Mouse (Mus musculus) brown adipose tissue, adult 24 weeks (tissue): ENCODE data around the gene Mink1. TPM values are rescaled to one million over a fixed set of nuclear protein-coding genes. Genes with fewer than 3 reads are reported as not detected.

Source experiments
- H3K27ac ChIP-seq: fragments of 200-500 bp; replicated peaks from 2 replicates; pipeline ENCODE4 v1.5.1; 2012; ENCODE audit warnings: low read depth, mild to moderate bottlenecking, low read length
- H3K4me1 ChIP-seq: fragments of 200-500 bp; 2 replicates; pipeline ENCODE4 v1.6.1; 2012; ENCODE audit warnings: low read length, mixed read lengths; ENCODE audit not compliant: control insufficient read depth, insufficient read depth, insufficient read length
- H3K4me3 ChIP-seq: fragments of 200-500 bp; 2 replicates; pipeline ENCODE4 v1.5.1; 2012; ENCODE audit warnings: low read depth, mild to moderate bottlenecking, low read length, moderate library complexity; ENCODE audit not compliant: insufficient read depth
- polyA plus RNA-seq: library from polyadenylated mRNA; stranded (reverse); fragments of >200 nt; gene quantifications from 2 replicates; pipeline ENCODE4 v1.2.4, GENCODE M21; 2012; ENCODE audit not compliant: missing spikeins, insufficient read depth, insufficient read length

Mink1 gene
- polyA plus RNA-seq, 1 experiment, result 18.5 TPM

DNA sequence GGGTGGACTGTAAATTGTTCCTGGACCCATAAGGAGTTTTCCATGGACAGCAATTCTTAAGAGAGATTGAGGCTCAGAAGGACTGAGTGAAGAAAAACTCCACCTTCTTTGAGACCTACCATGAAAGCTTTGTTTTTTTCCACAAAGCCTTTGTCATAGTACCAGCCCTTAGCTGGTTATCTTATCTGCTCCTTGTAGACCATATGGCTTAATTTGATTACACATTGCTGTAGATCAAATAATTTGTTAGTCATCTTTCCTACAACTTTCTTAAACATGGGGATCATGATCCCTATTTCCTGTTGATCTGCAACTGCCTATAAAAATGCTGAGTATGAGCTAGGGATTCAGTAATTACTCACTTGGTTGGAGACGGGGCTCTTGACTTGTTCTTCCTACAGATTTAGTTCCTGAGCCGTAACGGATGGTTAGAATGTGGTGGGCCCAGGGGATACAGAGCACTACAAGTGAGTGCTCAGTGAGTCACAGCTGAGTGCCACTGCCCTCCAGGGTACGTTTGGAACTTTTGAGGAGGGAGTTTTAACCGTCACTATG lies 9.7 kb downstream of the Mink1 start:
- Histone ChIP-seq H3K27ac (no peak overlapping the region), H3K4me1 (peaks cover 3% of the 10 kb centered on the region), H3K4me3 (no peak overlapping the region)

DNA sequence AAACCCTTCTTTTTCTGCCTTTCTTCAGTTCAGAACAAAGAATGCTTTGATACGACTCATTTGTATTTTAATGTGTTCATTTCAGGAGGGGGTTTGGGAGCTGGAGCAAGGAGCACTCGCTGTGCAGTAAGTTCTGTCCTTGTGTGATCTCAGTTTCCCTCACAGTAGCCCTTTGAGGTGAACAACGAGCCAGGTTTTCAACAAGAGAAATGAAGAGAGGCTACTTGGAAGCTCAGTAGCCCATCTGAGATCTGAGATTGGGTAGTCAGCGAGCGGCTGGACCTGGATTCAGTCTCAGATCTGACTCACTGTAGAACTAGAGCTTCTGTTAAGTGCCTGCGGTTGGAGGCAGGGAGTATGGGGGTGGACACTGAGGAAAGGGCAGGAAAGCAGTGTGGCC lies 11.2 kb downstream of the Mink1 start:
- Histone ChIP-seq H3K4me1 (peaks cover 10% of the 10 kb centered on the region), H3K4me3 (no peak overlapping the region), H3K27ac (no peak overlapping the region)

DNA sequence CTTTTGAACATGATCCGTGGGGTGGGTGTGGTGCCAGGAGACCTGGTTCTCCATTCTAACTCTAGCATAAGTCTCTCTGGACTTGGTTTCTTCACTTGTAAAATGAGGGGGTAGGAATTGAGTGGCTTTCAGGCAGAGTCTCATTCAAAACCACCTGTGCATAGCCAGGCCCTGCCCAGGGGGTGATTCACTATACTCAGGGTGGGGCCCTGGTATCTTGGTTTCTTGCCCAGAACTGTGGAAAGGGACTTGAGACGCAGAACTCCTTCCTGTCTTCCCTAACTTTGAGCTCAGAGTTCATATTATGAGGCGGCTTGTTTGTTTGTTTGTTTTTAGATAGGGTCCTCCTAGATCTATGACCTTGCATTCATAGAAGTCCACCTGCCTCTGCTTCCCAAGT lies 14.5 kb downstream of the Mink1 start:
- Histone ChIP-seq H3K4me3 (no peak overlapping the region), H3K4me1 (peaks cover 22% of the 10 kb centered on the region), H3K27ac (no peak overlapping the region)

DNA sequence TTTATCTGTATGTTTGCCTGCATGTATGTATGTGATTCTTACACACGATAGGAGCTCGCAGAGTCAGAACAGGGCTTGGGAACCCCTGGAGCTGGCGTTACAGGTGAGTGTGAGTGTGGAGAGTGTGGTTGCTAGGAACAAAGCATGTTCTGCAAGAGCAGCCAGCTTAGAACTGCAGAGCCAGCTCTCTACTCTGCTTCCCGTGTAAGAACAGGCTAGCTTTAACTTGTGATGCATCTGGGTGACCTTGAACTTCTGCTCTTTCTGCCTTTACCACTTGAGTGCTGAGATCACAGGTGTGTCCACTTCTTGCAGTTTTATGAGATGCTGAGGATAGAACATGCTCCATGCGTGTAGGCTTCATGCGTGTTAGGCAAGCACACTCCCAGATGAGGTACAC lies 16.3 kb downstream of the Mink1 start:
- Histone ChIP-seq H3K27ac (no peak overlapping the region), H3K4me3 (no peak overlapping the region), H3K4me1 (peaks cover 36% of the 10 kb centered on the region)

DNA sequence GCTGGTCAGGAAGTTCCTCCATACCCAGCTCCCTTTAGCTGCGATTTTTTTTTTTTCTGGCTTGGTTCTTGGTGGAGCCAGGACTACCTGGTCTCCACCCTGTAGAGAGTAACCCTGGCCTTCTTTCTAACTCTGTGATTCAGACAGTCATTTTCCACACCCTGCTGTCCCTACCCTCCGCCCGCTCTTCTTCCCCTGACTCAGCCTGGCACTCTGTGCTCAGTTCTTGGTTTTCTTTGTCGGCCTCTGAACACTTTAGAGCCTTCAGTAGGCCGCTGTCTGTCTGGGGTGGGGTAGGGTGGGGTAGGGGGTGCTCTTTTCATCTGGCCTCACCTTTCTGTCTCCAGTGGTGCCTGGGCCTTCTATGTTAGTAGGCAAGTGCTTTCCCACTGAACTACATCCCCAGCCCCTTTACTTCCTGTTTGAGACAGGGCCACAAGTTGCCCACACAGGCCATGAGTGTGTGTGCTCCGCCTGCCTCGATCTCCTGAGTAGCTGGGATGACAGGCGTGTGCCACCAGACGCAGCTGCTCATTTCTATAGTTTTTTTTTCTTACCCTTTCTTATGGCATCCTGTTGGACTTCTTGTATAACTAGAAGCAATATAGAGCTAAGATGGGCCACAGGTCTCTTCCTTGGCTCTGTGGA lies 17.2 kb downstream of the Mink1 start:
- H3K27ac ChIP-seq, result no peak overlapping the region
- no peak overlapping the region for H3K4me3 ChIP-seq
- peaks cover 41% of the 10 kb centered on the region for H3K4me1 ChIP-seq

DNA sequence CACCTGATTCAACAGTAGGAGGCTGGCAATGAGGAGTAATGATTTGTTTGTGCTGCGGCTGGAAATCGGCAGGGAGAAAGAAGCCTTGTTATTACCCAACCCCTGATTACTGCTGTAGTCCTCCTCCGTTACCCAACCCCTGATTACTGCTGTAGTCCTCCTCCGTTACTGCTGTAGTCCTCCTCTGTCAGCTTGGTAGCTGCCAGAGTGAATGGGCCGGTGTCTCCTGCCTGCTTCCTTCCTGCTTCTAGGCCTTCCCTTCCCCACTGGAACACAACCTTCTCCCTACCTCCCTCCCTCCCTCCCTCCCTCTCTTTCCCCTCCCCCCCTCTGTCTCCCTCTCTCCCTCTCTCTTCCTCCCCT lies 17.7 kb downstream of the Mink1 start:
- H3K4me1 ChIP-seq, result peaks cover 43% of the 10 kb centered on the region
- no peak overlapping the region for H3K4me3 ChIP-seq
- H3K27ac ChIP-seq, result no peak overlapping the region

DNA sequence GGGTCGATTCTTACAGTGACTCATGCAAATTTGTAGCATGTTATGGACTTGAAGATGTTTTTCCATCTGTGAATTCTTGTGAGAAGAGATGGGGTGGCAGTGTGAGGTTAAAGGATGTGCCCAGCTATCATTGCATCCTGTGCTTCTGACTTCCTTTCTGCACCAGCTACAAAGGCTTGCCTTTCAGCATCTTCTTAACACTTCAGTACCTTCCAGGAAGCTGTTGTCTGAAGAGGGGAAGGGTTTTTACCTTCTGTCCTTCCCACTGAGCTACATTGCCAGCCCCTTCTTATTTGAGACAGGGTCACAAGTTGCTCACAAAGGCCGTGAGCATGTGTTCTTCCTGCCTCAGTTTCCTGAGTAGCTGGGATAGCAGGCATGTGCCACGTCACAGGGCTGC lies 18.2 kb downstream of the Mink1 start:
- Histone ChIP-seq H3K4me3 (no peak overlapping the region), H3K27ac (no peak overlapping the region), H3K4me1 (peaks cover 48% of the 10 kb centered on the region)

DNA sequence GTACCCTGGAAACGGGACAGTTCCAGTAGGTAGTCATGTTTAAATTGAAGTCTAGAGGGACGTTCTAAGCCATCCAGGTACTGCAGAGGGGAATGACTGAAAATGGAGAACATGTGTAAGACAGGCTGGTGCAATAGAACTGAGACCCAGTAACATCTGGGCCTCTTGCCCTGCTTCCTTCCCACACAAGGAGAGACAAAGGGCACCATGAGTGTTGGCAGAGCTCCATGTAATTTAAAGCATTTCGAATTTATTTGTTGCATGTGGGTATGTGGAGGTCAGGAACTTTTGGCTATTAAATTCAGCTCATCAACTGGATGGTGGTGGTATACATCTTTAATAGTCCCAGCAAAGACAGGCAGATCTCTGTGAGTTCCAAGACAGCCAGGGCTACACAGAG lies 19.5 kb downstream of the Mink1 start:
- Histone ChIP-seq H3K27ac (no peak overlapping the region), H3K4me3 (no peak overlapping the region), H3K4me1 (peaks cover 50% of the 10 kb centered on the region)

DNA sequence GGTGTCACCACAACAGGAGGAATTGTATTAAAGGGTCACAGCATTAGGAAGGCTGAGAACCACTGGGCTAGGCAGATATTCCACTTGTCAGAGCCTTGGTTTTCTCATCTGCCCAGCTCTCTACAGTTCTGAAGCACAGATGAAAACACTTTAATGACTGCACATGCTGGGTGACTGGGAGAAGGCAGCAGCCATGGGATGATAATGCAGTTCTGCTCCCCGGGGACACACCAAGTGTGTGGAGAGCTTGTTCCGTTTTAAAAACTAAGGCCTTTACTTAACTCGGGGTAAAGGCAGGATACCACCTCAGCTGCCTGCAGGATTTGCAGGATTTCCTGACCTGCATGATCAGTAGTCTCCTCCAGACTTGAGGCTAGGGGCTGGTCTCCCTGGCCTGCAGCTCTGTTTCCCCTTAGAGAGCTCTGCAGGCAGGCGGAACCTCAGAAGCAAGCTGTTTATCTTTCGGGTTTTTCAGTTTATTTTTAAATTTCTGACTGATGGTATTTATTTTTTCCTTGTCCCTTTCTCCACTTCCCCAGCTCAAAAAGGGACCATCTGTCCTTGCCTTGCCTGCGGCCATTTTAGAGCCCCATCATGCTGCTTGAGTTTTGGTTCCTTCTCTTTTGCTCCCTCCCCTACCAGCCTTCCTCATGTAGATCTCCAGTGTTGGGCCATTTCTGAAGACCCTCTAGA lies 20.5 kb downstream of the Mink1 start:
- Histone ChIP-seq H3K27ac (peak overlapping the region; percentile 38), H3K4me1 (peaks cover 46% of the 10 kb centered on the region), H3K4me3 (no peak overlapping the region)

DNA sequence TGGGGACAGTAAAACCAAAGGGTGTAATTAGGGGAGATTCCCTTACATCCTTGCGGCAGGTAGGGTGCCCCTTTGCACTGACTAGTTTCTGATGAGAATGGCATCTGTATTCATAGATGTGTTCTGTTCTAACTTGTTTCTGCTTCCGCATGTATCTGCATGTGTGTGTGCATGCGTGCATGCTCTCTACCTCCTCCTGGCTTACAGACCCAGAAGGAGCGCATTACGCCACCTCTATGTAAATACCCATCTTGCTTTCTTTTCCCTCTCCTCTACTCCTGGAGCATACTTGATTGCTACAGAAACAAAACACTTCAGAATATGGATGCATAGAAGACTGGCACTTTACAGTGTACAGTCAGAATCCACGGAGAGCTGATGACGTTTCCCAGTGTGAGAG lies 21.1 kb downstream of the Mink1 start:
- Histone ChIP-seq H3K4me3 (no peak overlapping the region), H3K4me1 (peaks cover 44% of the 10 kb centered on the region), H3K27ac (no peak overlapping the region; the same call in 1 of the 2 replicates)

DNA sequence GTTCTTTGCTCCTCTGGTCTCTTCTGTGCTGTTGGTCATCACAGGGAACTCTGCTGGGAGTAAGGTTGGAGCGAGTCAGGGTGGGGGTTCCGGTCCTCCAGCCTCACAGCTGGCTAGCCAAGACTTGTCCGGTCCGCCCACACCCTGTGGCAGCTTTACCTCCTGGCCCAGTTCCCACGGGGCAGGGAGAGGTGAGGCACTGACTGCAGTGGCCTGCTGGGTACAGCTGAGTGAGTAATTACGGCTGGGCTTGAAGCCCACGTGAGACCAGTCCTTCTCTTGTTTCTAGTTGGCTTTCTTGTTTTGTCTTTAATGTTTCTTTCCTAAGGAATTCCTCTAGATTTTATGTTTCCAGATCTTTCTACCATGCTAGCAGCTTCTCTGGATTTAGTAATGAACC lies 22.8 kb downstream of the Mink1 start:
- peaks cover 40% of the 10 kb centered on the region for H3K4me1 ChIP-seq
- 0 out of 2 replicates have a peak overlapping the region, but pooled peaks have one; percentile 5 for H3K27ac ChIP-seq
- no peak overlapping the region for H3K4me3 ChIP-seq

DNA sequence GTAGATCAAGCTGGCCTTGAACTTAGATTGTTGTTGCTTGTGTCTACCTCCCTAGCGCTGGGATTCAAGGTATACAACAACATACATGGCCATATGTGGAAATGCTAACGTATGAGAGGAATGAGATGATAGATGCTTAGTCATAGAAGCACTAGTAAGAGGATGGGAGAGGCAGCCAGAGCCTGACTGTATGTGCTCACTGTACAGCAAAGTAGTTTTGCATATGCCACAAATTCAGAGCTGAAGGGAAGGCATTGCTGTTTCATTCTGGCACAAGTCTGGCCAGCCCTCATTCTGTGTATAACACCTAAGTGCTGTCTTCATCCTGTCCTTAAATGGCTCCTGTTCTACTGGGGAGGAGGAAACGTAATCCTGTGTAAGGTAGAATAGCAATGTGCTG lies 23.6 kb downstream of the Mink1 start:
- Histone ChIP-seq H3K4me1 (peaks cover 36% of the 10 kb centered on the region), H3K27ac (peak overlapping the region; percentile 62), H3K4me3 (no peak overlapping the region)

DNA sequence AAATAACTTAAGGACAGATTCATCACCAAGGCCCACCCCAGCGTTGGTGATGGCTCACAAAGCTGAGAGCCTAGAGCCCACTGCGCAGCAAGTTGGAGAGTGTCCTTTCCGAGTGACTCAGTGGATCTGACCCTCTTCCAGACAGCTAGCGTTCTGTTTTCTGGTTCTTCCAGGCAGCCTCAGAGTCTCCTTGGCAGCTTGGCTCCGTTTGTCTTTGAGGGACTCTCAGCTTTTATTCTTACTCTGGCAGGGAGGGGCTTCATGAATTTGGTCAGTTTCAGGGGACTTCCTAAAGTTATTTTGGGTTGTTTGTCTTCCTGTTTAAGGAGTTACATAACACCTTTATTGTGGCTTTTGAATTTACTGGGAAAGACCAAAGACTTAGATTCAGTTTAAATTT lies 24.3 kb downstream of the Mink1 start:
- Histone ChIP-seq H3K27ac (peak overlapping the region; percentile 62), H3K4me3 (no peak overlapping the region), H3K4me1 (peaks cover 35% of the 10 kb centered on the region)

DNA sequence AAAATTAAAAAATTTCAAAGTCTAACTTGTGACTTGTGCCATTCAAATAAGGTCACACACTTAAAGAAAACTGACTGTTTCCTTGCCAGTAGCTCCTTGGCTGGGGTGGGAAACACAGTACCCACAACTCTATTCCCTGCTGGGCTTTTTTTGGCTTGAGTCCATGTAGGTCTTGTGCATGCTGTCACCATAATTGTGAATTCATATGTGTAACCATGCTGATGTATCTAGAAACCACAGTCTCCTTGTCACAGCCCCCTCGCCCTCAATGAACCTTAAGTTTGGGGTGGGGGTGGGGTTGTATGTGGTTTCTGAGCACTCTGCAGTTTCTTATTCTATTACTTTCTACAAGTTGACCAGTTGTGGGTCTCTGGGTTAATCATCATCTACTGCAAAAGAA lies 29.1 kb downstream of the Mink1 start:
- no peak overlapping the region for H3K4me3 ChIP-seq
- peaks cover 35% of the 10 kb centered on the region for H3K4me1 ChIP-seq
- no peak overlapping the region for H3K27ac ChIP-seq

DNA sequence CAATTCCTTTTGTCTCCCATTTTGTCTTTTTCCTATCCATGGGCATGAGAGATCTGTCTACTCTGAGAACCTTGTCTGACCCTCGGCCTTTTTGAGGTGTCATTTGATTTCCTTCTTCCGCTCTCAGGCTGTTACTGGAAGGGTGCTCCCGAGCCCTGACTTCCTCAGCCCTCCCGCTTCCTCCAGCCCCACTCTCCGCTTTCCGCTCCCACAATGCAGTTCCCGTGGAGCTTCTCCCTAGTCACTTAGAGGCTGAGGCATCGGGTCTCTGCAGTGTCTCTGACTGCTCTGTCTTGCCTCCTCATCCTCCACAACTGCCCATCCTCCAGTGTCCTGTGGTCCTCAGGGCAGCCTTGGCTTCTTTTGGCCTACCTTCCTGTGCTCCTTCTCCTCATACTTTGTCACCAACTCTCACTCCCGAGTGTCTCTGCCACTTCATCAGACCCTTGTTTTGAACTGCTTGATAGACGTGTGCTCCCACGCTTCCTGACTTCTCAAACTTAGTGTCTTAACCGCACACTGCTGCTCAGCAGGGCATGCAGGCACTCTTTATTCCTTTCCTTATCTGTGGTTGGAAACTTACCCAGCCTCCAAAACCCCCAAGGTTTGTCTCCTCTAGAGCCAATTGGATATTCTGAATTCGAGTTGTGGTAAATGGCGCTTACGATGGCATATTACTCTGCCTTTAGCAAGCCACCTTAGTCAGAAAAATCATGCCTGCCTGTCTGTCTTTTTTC lies 31.7 kb downstream of the Mink1 start:
- H3K4me3 ChIP-seq, result no peak overlapping the region
- H3K27ac ChIP-seq, result peak overlapping the region; percentile 92
- H3K4me1 ChIP-seq, result peaks cover 34% of the 10 kb centered on the region
